Mouse (Mus musculus): Measurements from ENCODE around the gene Uhrf2.
"Not testable (repeated sequence)": the region's sequence is repeated elsewhere in the genome, so short reads cannot be mapped to it uniquely, and the experiment has no call there.

The Uhrf2 gene

GRCm38 (mm10) chr19:30029894-30030635 lies at the start of gene Uhrf2:
Gene Uhrf2 (plus strand): TSS chr19:30030513.
- DNase-seq (ENCODE audit: low spot score): peak; percentile 97

GRCm38 (mm10) chr19:29984208-29985005 lies 45.9 kb upstream of the Uhrf2 start:
- DNase-seq (ENCODE audit: low spot score): peak; percentile 50

GRCm38 (mm10) chr19:29986464-29987091 lies 43.7 kb upstream of the Uhrf2 start:
- no peak for DNase-seq (ENCODE audit: low spot score)

GRCm38 (mm10) chr19:30000406-30001365 lies 29.6 kb upstream of the Uhrf2 start:
- DNase-seq (ENCODE audit: low spot score): no peak

GRCm38 (mm10) chr19:30001550-30001949 lies 28.8 kb upstream of the Uhrf2 start:
- DNase-seq (ENCODE audit: low spot score): no peak

DNA sequence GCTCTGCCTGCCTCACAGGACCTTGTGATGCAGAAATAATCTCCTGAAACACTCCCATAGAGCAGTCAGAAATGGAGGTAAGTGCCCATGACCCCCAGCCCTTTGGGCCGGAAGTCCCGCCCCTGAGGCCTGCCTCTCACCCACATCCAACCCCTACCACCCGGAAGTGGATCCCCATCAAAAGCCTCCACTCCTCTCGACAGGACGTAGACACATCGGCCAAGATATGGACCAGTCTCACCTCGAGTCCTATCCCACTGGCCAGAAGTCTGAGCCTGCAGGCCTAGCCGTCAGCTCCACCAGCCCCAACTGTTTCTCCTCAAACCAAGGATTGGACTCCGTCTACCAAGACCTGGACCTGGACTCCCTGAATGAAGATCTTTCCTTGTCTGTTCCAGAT lies 26.7 kb upstream of the Uhrf2 start, which contains the start of gene Trpd52l3:
Gene Trpd52l3 (plus strand): TSS at position 170 of the 400 bp plus-strand sequence.
- no peak for DNase-seq (ENCODE audit: low spot score)

- no peak for DNase-seq (ENCODE audit: low spot score)
Observed at GRCm38 (mm10) chr19:30006371-30006770, 23.9 kb upstream of the Uhrf2 start.

DNA sequence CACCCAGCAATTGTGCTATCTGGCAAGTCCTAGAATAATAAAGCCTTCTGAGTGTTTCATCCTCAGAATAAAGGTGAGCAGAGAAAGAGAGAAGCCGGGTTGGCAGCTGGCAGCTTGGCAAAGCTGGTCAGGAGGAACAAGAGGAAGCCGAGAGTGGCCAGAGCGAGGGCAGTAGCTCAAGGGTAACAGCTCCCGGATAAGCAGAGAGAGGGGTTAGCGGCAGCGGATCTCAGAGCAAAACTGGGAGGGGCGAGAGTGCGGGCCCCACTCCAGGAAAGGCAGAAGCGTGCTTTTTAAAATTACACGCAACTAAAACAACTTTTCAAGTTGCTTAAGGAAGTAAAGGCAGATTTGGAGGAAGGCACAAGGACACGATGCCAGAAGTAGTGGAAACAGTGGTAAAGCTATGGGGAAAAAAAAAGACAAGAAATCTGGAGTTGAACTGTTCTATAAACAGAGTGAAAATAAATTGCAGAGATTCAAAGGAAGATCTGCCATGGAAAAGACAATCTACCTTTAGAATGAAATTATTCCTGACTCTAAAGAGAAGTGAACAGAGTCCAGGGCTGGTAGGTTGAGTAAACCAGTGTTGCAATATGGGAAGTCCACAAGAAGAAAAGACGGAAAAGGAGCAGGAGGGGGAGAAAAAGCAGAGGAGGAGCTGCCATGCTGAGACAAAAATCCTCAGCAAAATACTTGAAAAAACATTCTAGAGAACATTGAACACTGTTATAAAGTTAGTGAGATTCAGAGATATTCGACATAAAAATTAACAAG lies 19.6 kb upstream of the Uhrf2 start:
- DNase-seq (ENCODE audit: low spot score): no peak

GRCm38 (mm10) chr19:30014331-30014730 lies 16.0 kb upstream of the Uhrf2 start:
- no peak for DNase-seq (ENCODE audit: low spot score)

DNA sequence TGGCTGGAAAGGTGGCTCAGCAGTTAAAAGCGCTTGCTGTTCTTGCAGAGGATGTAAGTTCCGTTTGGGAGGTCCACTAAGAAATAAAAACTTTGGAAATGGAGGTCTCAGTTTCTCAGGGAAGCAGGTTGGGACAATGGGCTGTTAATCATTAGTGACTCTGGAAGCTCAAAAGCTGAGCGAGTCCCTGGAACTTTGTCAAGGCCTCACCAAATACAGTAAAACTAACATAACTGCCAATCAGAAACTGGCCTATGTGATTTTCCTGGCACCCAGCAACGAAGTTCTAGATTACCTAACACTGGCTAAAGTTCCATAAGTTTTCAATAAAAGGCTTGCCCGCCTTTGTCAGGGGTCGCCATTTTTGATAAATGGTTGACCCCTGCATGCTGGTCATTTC lies 14.2 kb upstream of the Uhrf2 start:
- no peak for DNase-seq (ENCODE audit: low spot score)

DNA sequence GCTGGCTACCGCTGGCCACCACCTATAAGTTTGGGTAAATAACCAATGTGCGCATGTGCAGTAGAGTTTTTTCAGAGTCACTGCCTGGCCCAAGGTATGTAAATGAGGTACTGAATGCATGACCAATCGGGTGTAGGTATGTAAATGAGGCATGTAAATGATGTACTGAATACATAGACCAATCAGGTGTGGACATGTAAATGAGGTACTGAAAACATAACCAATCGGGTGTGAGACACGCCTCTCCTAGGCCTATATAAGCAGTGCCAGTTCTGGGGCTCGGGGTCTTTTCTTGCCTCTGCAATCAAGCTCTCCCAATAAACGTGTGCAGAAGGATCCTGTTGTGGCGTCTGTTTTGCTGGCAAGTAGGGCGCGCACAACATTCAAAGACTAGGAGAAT lies 6.9 kb upstream of the Uhrf2 start:
- DNase-seq (ENCODE audit: low spot score): not testable (repeated sequence)

GRCm38 (mm10) chr19:30029002-30029710 lies 1.2 kb upstream of the Uhrf2 start:
- no peak for DNase-seq (ENCODE audit: low spot score)

DNA sequence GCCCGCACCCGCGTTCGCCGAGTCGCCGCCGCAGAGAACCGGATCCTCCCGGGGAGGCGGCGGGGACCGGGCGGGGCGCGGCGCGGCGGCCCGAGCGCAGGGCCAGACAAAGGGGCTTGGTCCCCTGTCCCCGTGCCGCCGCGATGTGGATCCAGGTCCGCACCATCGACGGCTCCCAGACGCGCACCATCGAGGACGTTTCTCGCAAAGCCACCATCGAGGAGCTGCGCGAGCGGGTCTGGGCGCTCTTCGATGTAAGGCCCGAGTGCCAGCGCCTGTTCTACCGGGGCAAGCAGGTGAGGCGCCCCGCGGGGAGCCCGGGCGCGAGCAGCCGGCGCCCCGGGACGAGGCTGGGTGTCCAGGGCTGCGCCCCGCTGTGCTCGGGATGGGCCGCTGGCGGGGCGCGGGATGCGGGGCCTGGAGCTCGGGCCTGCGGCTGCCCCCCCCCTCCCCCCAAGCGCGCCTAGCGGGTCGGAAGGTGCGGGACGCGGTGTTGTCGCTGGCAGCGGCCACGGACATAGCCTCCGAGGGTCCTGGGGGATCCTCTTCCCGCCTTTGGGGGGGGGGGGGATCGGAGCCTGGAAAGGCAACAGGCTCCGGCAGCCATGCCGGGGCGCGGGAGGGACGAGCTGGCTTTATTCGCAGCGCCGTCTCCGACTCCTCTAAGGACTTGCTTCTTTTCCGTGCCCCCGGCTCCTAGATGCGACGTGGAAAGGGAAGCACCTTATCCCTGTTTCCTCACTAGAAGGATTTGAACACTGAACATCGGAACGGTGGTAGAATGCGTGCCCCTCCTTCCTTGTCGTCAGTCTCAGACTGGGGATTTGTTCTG lies 539 bp downstream of the Uhrf2 start:
- DNase-seq (ENCODE audit: low spot score): peak; percentile 18

DNA sequence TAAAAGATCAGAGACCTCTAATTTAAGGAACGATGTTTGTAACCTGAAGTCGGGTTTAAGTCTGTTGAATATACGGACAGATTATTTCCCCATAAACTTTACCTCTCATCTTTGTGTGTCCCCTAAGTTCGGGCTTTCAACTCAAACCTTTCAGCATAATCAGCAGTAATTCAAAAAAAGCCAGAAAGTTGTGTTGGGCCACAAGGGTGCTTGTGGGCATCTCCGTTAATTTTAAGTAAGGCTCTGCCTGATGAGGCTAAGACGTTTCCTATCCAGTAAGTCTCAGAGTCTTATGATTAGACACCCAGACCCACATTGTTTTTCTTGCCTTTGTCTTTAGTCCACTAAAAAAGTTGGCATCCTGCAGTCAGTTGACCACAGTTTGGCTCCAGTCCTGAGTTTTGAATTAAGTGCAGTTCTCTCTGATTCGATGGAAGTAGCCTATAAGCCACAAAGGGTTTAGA lies 1.2 kb downstream of the Uhrf2 start:
- DNase-seq (ENCODE audit: low spot score): no peak

DNA sequence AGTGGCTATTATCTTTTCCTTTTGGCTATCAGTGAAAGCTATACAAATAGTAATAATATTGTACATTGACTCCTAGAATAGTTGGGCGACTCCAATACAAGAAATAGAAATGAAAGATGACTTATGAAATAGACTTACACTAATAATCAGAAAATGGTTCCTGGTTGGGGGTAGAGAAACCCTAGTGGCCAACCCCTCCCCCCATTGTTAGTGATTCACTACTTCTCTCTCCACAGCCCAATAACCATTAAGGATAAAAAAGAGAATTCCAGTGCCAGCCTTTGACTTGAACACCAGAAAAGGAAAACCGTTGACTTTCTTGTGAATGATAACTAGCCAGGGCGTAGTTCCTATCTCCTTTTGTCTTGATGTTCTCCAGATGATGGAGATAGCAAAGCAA lies 1.9 kb downstream of the Uhrf2 start:
- DNase-seq (ENCODE audit: low spot score): no peak

- no peak for DNase-seq (ENCODE audit: low spot score)
Observed at GRCm38 (mm10) chr19:30035361-30035760, 5.0 kb downstream of the Uhrf2 start.

DNA sequence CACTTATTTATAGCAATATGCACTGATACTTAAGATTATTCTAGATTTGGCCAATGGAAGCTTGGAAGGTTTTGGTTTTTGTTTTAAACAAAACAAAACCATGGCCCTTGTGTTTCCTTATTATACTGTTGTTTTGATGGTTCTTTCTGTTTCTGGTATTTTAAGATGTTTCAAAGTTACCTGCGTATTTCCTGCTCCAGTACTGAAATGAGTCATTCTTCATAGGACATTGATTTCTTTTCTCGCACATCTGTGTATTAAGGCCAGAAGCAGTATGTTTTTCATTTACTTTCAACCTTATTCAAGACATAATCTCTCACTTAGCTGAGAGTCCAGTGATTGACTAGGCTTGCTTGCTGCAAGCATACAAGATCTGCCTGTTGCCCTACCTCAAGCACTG lies 13.4 kb downstream of the Uhrf2 start:
- no peak for DNase-seq (ENCODE audit: low spot score)

- DNase-seq (ENCODE audit: low spot score): no peak
Observed at GRCm38 (mm10) chr19:30044630-30045029, 14.3 kb downstream of the Uhrf2 start.

GRCm38 (mm10) chr19:30045857-30046256 lies 15.5 kb downstream of the Uhrf2 start:
- DNase-seq (ENCODE audit: low spot score): no peak
